Mouse (Mus musculus) stomach, postnatal 0 days (tissue): ENCODE data around the gene Eif3d. TPM values are rescaled to one million over a fixed set of nuclear protein-coding genes. Genes with fewer than 3 reads are reported as not detected.
A peak's percentile ranks its signal among the peaks of the same experiment; 100 is the strongest.

Experiments used
- ATAC-seq: fragments of 200-750 bp; cut with Nextera tagmentation; 2 replicates; pipeline ENCODE4 v1.8.0; 2017; ENCODE audit not compliant: low FRiP score, low TSS enrichment
- DNase-seq: peaks from one replicate; pipeline ENCODE4 v3.0.0-alpha.2; 2016; ENCODE audit warnings: low spot score
- H3K27ac ChIP-seq: fragments of 300-500 bp; sonication (generic); replicated peaks from 2 replicates; pipeline ENCODE4 v1.5.1; 2014; ENCODE audit warnings: mild to moderate bottlenecking, control low read depth
- H3K27me3 ChIP-seq: fragments of 300-500 bp; sonication (generic); 2 replicates; pipeline ENCODE4 v1.6.1; 2014; ENCODE audit warnings: low read length; ENCODE audit not compliant: control insufficient read depth, insufficient read depth
- H3K36me3 ChIP-seq: fragments of 300-500 bp; sonication (generic); 2 replicates; pipeline ENCODE4 v1.6.1; 2014; ENCODE audit warnings: low read length, mixed read lengths; ENCODE audit not compliant: control insufficient read depth, insufficient read depth
- H3K4me1 ChIP-seq: fragments of 300-500 bp; sonication (generic); replicated peaks from 2 replicates; pipeline ENCODE4 v1.6.1; 2014; ENCODE audit warnings: antibody characterized with exemption; ENCODE audit not compliant: control insufficient read depth, insufficient read depth
- H3K4me2 ChIP-seq: fragments of 300-500 bp; sonication (generic); replicated peaks from 2 replicates; pipeline ENCODE4 v1.6.1; 2014; ENCODE audit warnings: low read depth, mild to moderate bottlenecking, control low read depth, moderate library complexity
- H3K4me3 ChIP-seq: fragments of 300-500 bp; sonication (generic); 2 replicates; pipeline ENCODE4 v1.5.1; 2014; ENCODE audit warnings: low read depth, low read length, control low read depth
- H3K9ac ChIP-seq: fragments of 300-500 bp; sonication (generic); 2 replicates; pipeline ENCODE4 v1.6.1; 2014; ENCODE audit warnings: mild to moderate bottlenecking, low read length, control low read depth, mixed read lengths
- H3K9me3 ChIP-seq: fragments of 300-500 bp; sonication (generic); 2 replicates; pipeline ENCODE4 v1.6.1; 2016; ENCODE audit warnings: low read length; ENCODE audit not compliant: control insufficient read depth
- CTCF ChIP-seq: IDR thresholded peaks from 2 replicates; pipeline ENCODE4 v1.5.1; 2016; ENCODE audit warnings: antibody characterized with exemption, low read depth, mild to moderate bottlenecking, moderate library complexity
- EP300 ChIP-seq: optimal IDR thresholded peaks from 2 replicates; pipeline ENCODE3; 2016; ENCODE audit warnings: antibody characterized with exemption
- WGBS: fragments of 180-500 bp; shearing (Covaris S2); extraction: QIAGEN DNeasy Blood & Tissue Kit; methylation state at CpG from one replicate; pipeline ENCODE4 v1.1.7; 2014; 5-methylcytosine and 5-hydroxymethylcytosine counted together
- polyA plus RNA-seq: library from polyadenylated mRNA; unstranded; fragments of >200 nt; fragmentation: Nextera tagmentation; extraction: Ambion mirVana; gene quantifications from 2 replicates; pipeline ENCODE4 v1.2.1, GENCODE M21; 2015

Gene Eif3d
- polyA plus RNA-seq, 1 experiment from 2014 or later = 106 TPM

DNA sequence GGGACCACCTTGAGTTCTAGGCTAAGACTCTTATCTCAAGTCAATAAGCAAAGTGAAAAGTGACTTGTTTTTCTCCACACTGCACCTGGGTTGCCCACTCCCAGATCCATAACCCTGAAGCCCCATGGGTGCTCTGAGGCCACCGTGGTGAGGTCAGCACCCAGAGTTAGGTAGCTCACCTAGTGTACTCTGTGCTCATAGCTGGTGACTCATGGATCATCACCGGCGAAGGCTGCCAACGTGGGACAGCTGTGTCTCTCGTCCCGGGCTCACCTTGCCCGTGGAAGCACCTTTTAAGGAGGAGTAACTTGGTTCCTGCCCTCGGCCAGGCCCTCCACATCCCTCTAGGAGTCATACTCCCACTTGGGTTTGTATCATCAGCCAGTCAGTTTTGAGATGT is 57.6 kb downstream of the Eif3d start:
- no peak overlapping the region for H3K4me3 ChIP-seq
- no peak; the same call in 1 of the 2 replicates for ATAC-seq
- H3K27ac ChIP-seq = peak overlapping the region; percentile 19; the same call in 1 of the 2 replicates
- H3K4me2 ChIP-seq = no peak overlapping the region
- no peak for TF ChIP-seq EP300
- TF ChIP-seq CTCF = no peak
- no peak overlapping the region for H3K9ac ChIP-seq
- H3K27me3 ChIP-seq = no peaks in the 10 kb centered on the region
- H3K9me3 ChIP-seq = no peaks in the 10 kb centered on the region
- no peak for DNase-seq
- 51% methylated on average over 8 of the region's 8 CpGs for WGBS
- H3K4me1 ChIP-seq = no peaks in the 10 kb centered on the region
- H3K36me3 ChIP-seq = peaks cover 17% of the 10 kb centered on the region; the same call in 1 of the 2 replicates

DNA sequence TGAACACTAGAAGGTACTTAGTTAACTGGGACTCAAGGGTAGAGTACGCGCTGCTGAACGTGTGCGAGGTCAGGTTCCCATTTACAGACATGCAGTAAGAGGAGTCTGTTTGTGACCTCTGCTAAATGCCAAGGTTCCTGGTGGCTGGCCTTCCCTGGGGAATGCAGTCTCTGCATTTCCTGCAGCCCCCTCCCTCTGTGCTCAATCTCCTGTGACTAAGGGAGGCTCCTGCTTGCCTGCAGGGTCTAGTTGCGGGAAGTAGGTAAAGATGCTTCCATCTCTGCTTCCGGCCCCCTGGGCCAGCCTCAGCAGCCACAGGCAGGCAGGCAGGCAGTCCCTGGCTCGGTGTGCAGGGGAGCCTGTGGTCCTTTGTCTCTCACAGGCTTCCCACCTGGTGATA is 58.0 kb downstream of the Eif3d start:
- H3K27ac ChIP-seq = peak overlapping the region; percentile 56; the same call in 1 of the 2 replicates
- WGBS = 59% methylated on average over 7 of the region's 7 CpGs
- no peak overlapping the region for H3K9ac ChIP-seq
- ATAC-seq (no peak), DNase-seq (no peak)
- TF ChIP-seq EP300 (no peak), CTCF (no peak)
- H3K36me3 ChIP-seq = peaks cover 17% of the 10 kb centered on the region; the same call in 1 of the 2 replicates
- H3K9me3 ChIP-seq = no peaks in the 10 kb centered on the region
- no peaks in the 10 kb centered on the region for H3K4me1 ChIP-seq
- no peak overlapping the region for H3K4me3 ChIP-seq
- no peak overlapping the region for H3K4me2 ChIP-seq
- no peaks in the 10 kb centered on the region for H3K27me3 ChIP-seq

DNA sequence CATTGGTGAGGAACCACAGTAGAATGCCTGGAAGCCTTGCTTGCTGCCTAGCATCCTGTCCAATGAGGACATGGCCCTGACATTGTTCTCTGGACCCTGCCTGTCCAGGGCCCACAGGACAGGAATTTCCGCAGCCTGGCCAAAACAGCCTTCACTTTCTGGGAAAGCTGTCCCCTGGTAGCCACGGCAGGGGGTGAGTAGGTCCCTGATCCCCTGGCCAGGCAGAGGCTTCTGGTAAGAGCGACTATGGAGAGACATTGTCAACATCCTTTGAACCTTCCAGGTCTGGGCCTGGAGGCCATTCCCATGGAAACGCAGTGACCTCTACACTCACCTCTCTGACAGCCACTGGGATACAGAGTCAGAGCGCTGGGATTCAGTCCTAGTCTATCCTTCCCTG is 58.6 kb downstream of the Eif3d start:
- Histone ChIP-seq H3K36me3 (peaks cover 17% of the 10 kb centered on the region; the same call in 1 of the 2 replicates), H3K27ac (0 out of 2 replicates have a peak overlapping the region, but pooled peaks have one; percentile 56), H3K4me1 (peaks cover 4% of the 10 kb centered on the region; the same call in 1 of the 2 replicates), H3K27me3 (no peaks in the 10 kb centered on the region), H3K9me3 (no peaks in the 10 kb centered on the region), H3K4me2 (no peak overlapping the region), H3K4me3 (no peak overlapping the region), H3K9ac (no peak overlapping the region)
- ATAC-seq (no peak), DNase-seq (no peak)
- 60% methylated on average over 5 of the region's 5 CpGs for WGBS
- TF ChIP-seq CTCF (no peak), EP300 (no peak)

DNA sequence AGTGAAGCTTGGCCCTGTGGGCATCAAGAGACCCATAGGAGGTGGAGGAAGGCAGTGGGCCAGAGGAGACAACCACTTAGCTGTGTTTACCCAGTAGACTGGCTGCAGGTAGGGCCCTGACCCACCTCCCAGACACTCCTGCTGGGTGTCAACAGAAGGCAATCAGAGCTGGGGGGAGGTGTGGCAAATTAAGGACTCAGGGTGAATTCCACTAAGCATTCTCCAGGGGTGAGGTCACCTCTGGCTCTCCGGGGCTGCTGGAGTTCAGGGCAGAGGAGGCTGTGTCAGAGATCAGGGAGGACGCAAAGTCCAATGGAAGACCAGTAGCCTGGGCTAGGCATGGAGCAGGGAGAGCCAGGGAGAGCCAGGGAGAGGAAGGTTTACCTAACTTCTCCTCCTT is 59.5 kb downstream of the Eif3d start:
- H3K36me3 ChIP-seq = peaks cover 15% of the 10 kb centered on the region; the same call in 1 of the 2 replicates
- DNase-seq = peak; percentile 78
- peaks cover 10% of the 10 kb centered on the region; the same call in 1 of the 2 replicates for H3K4me1 ChIP-seq
- WGBS = 19% methylated on average over 2 of the region's 2 CpGs
- ATAC-seq = peak; percentile 72
- TF ChIP-seq CTCF (no peak), EP300 (no peak)
- H3K9me3 ChIP-seq = no peaks in the 10 kb centered on the region
- no peak overlapping the region for H3K4me3 ChIP-seq
- peak overlapping the region; percentile 24; the same call in 1 of the 2 replicates for H3K27ac ChIP-seq
- no peak overlapping the region for H3K4me2 ChIP-seq
- no peak overlapping the region for H3K9ac ChIP-seq
- no peaks in the 10 kb centered on the region for H3K27me3 ChIP-seq

Other genes starting within 250 kb of the Eif3d start
- 0.33 and 0.45 TPM in 2 replicates for gene Apol9b, start 241.8 kb downstream of the Eif3d start, polyA plus RNA-seq
- gene Apol8, start 213.8 kb downstream of the Eif3d start, polyA plus RNA-seq = 0.05 and 0.10 TPM in 2 replicates
- 27.9 and 32.9 TPM in 2 replicates for gene Myh9, start 128.6 kb downstream of the Eif3d start, polyA plus RNA-seq
- gene Txn2, start 41.8 kb downstream of the Eif3d start, polyA plus RNA-seq = 172 and 176 TPM in 2 replicates
- gene Foxred2, start 14.1 kb downstream of the Eif3d start, polyA plus RNA-seq = 0.62 and 0.87 TPM in 2 replicates
- 0.02 and 0.05 TPM in 2 replicates for gene Cacng2, start 149.2 kb upstream of the Eif3d start, polyA plus RNA-seq
- 42.2 and 42.5 TPM in 2 replicates for gene Ift27, start 203.3 kb upstream of the Eif3d start, polyA plus RNA-seq
- 0.11 TPM in 1 of 2 replicates, not detected in the other for gene Pvalb, start 235.6 kb upstream of the Eif3d start, polyA plus RNA-seq